Mouse (Mus musculus) frontal cortex, postnatal 25 days (tissue): ENCODE measurements around the gene Camk1d.
"Not testable (repeated sequence)": the region's sequence is repeated elsewhere in the genome, so short reads cannot be mapped to it uniquely, and the experiment has no call there.

Experiments used
- DNase-seq, 2 experiments: peaks; one replicate each; pipeline ENCODE4 v3.0.0; 2022; ENCODE audit warnings: low spot score in 2 of 2

Gene Camk1d

GRCm38 (mm10) chr2:5613651-5614307 lies 100.5 kb downstream of the Camk1d start:
- no peak for DNase-seq

DNA sequence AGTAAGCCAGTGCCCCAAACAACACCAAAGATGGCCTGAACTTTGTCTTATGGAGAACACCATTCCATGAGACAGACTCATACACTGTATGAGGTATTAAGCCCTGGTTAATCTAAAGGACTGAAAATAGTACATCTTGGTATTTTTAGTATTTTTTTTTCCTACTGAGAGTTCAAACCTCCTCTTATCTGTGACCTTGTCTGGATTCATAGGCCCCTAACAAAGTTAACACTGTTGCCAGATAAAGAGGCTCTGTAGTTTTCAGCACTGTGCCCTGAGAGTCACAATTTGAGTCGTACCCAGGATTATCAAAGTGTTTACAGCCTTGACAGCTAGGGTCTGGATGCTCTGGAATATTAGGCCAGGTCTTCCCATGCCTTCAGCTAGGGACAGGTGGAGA lies 102.7 kb downstream of the Camk1d start:
- no peak for DNase-seq

- DNase-seq, result no peak
These were observed 103.8 kb downstream of the Camk1d start for GRCm38 (mm10) chr2:5610521-5610920.

- DNase-seq, result no peak
These were observed 106.1 kb downstream of the Camk1d start for GRCm38 (mm10) chr2:5607920-5608841.

DNA sequence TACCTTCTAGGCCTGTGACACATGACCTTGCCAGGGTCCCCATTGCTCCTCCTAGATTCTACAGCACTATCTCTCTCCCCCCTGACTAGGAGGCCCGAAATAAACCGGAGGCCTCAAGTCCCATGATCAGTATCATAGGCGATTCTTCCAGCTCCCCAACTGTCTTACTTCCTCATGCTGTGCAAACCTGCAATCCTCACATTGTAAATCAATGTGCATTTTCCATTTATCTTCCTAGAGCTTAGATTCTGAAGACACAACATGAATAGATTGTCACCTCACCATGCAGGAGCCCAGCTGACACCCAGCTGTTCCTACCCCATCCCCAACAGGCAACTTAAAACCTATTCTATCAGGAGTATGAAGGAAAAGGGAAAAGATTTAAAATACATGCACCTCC lies 108.5 kb downstream of the Camk1d start:
- no peak for DNase-seq

- DNase-seq, result no peak
These were observed 112.3 kb downstream of the Camk1d start for GRCm38 (mm10) chr2:5602044-5602443.

GRCm38 (mm10) chr2:5601243-5601642 lies 113.1 kb downstream of the Camk1d start:
- not testable (repeated sequence) for DNase-seq

DNA sequence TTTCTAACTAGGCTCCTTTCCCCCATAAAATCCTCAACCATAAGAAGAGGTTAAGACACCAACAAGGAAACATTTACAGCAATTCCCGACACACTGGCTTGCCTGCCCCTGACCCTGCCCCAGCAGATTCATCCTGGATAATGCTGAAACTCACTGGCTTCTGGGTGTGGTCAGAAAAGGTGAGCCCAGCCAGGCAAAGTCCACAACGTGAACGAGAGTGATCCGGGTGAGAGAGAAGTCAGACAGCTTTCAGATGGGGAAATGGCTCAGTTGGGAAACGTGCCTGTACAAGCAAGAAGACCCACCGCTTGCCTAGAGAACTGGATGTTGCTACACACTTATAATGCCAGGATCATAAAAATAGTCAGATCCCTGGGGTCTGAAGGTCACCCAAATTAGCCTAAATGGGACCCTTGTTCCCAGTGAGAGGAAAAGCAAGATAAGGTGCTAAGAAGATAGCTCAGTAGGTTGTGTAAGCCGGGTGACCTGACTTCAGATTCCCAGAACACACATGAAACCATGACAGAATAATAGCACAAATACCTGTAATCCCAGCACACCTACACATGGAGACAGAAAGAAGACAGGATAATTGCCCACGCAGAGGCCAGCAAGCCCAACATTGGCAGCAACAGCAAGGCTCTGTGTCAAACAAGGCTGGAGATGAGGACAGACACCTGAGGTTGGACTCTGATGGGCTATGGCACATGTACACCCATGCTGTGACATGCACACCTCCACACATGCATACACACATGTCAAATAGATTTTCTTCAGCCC lies 113.9 kb downstream of the Camk1d start:
- no peak for DNase-seq

GRCm38 (mm10) chr2:5599713-5600112 lies 114.6 kb downstream of the Camk1d start:
- DNase-seq, result no peak

DNA sequence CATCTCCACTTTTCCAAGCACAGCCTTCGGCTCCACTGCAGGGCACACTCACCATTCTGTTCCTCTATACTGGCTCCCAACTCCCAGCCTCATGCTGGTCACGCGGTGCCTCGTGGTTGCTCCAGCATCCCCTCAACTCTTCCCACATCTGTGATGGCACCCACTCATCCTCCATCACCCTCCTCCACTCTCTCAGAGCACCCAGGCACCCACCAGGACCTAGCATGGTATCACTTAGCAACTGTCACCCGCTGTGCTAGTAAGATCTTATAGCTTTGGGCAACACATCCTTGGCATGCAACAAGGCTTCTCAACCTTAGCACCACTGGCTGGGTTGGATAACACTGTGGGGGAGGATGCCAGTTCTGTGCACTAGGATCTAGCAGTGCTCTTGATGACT lies 115.8 kb downstream of the Camk1d start:
- no peak for DNase-seq

DNA sequence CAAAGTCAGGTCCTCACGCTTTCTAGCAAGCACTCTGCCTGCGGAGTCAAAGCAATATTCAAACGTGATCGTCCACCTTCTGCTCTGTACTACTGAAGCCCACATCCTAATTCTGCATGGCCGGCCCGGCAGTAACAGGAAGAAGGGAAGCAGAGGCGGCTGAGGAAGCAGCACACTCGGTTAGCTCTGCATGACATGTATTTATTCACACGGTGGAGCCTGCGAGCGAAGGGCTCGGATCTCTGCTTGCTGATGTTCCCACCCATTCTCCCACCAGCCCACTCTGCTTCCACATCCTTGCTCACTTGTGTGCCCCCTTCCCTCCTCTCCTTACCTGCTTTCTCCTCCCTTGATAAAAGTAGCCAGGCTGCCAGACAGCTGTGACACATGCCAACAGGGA lies 117.4 kb downstream of the Camk1d start:
- DNase-seq, result no peak

DNA sequence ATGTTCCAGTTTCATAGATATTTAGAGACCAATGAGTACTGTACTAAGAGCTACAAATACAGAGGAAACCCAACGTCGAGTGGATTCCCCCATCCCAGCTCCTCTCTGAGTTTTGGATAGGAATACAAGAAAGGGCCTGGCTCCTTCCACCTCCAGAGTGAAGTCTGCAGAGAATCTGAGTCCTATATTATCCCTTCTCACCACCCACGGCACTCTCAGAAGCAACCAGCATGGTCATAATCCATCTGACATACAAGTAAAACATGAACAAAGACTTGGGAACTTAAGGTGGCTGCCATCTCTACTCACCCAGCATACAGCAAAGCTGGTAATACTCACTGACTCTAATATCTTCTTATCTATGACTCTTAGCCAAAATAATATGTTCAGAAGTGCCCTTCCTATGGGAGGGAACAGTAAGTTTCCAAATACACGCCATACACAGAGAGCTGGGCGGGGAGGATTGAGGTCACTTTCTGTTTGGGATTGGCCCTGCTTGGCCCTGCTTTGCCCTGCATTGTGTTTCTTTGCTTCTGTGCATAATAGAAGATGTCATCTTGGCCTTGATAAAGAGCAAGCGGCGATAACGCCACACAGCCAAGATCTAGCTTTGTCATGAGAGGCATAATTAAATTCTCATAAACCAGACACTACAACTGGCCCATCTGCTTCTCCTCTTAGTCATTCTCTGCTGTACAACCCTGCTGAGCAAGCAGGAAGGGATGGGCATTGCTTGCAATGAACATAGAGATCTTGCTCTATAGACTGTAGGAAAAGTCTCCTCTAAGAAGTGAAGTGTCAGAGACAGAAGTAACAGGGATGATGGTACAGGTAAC lies 118.7 kb downstream of the Camk1d start:
- no peak for DNase-seq

DNA sequence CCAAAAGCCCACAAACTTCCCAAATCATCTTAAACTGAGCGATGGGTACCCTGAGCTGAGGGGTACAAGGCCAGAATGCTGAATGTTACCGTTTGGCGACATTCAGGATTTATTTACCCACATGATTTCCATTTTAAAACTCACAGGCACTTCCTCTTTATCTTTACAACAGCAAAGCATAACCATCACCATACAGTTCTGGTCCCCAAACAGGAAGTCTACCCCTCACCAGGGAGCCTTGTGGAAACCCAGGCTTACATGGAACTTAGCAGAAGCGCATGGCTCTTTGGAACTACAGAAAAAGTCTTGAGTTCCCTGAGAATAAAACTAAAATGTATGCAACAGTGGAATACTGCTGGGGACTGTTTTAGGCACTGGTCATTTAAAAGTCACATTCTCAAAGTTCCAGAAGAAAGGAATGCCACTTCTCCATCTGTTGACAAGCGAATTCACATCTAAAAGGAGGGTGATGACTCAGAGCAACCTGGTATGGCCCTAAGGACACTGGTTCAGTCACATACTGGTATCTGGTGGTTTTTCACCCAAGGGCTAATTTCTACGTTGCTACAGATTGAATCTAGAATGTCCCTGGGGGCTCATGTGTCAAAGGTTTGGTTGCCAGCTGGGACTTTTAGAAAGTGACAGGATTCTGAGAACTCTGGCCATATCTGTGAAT lies 121.7 kb downstream of the Camk1d start:
- no peak for DNase-seq

DNA sequence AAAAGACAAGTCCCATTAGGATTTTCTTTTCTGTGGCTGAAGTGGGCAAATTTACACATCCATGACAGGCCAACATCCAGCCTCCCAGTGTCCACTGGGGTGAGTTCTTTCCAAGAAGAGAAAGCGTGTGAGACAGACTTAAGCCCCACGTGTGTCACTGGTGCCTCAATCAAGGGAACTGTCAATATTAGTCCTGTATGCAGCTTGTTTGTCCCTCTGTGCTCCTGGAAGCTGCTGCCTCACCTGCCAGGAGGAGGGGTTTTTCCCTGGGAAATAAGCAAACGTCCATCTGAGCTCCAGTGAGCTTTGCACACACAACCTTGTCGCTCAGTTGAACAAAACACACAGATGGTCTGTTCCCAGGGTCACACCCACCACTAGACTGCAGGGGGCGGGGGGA lies 124.2 kb downstream of the Camk1d start:
- no peak for DNase-seq

GRCm38 (mm10) chr2:5589163-5589562 lies 125.2 kb downstream of the Camk1d start:
- no peak for DNase-seq

DNA sequence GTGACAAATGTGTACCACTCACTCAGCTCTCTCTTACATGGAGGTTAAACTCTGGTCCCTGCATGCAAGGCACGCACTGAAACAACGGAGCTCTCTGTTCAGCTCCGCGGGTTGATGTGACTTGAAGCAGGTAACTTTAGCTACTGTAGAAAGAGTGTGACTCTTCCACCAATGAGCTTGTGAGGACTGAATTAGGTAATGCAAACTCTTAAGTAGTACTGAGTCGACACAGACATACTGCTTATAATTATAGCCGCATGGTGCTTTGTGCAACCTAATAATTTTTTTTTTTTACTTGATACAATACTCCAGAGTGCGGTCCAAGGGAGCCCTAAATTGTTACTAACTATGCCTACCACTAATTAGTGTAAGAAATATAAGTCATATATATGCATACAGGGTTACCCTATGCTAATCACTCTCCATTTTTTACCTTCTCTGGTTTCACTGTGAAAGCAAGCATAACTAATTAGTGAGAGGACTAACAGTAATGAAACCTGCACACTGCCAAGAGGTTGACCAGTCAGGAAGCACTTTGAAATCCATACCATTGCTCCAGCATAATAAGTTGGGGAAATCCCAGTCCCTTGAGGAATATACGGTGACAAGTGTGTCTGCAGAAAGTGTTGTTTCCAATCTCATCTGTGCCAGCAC lies 125.9 kb downstream of the Camk1d start:
- DNase-seq, result no peak

GRCm38 (mm10) chr2:5584318-5585027 lies 129.8 kb downstream of the Camk1d start:
- no peak for DNase-seq

GRCm38 (mm10) chr2:5579391-5579790 lies 134.9 kb downstream of the Camk1d start:
- DNase-seq, result no peak

DNA sequence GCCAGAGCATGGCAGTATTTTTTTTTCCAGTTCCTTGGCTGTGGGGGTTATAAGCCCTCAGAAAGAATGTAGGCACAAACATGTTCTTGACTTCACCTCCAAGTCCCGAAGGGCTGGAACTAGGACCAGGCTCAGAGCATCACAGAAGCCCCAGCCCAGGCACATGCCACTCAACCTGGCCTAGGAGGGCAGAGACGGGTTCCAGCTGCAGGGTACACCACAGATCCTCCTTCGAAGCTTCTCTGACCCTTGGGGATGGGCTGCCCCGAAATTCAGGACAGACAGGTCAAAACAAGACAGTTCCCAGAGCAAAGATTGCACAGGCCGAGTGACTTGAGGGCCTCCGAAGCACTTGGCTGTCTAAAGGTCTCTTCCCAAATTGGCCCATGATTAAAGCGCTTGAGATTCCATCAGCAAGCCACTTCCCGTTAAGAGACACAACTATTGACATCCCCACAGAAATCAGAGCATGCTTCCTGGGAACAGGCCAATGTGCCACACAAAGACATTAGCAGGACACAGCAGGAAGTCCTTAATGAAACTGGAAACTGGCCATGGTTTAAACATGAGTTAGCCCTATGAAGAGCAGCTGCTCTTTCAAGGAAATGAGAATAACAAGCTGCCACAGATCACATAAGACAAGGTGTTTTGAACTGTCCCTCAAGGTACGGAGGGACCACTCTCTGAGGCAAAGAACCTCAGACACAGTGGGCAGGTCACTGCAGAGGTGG lies 136.8 kb downstream of the Camk1d start:
- DNase-seq, result no peak
